In the genomic region with DNA sequence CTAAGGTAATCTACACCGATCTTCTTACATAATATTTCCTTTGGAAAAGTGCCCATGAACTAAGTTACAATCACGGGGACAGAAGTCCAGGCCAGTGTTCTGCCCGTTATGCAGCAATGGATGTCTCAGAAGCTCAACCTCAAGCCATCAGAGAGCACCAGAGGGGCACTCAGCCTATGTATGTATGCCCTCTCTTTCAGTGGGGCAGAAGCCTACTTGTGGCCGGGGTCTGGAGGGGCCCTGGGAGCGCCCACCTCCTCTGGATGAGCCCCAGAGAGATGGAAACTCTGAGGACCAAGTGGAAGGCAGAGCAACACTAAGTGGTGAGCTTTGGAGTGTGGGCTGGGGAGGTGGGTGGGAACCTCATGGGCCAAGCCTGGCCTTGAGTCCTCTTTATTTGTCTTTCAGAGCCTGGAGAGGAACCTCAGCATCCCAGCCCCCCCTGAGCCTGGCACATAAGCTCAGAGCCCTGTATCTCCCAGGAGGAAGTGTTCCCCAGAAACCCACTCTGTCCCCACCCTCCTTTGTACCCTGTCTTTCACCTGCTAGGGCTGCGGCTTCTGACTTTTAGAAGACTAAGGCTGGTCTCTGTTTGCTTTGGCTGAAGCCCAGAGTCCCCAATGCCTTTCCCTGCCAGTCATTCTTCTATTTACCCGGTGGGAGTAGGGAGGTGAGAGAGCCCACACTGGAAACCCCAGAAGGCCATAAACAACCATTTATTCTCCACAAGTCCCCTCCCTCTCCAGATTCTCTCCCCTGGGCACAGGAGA, we compare ENCODE assay signal across 9 mouse cellular contexts. TPM values are rescaled to one million over a fixed set of nuclear protein-coding genes. Genes with fewer than 3 reads are reported as not detected.
A peak's percentile ranks its signal among the peaks of the same experiment; 100 is the strongest.
DNase-seq lines count a peak whose midpoint lies in the region; ATAC-seq lines count a peak whose summit lies in the region.
"Had no signal": no experiment of that assay in that cellular context is flagged by ENCODE, and none has a peak within 500 bp of the region (broad histone marks: within the 10 kb centered on the region; RNA-seq: fewer than 3 reads in every experiment).

No protein-coding gene starts in this region.

- H3K27me3 ChIP-seq in heart, embryonic 12.5 days (replicated peaks): peaks cover 34% of the 10 kb centered on the region
- peaks cover 37% of the 10 kb centered on the region for H3K27me3 ChIP-seq in megakaryocyte, embryonic 14.5 days (replicated peaks)
- H3K27me3 ChIP-seq in limb, embryonic 12.5 days: peaks cover 32% of the 10 kb centered on the region
- peaks cover under 1% of the 10 kb centered on the region; the same call in 1 of the 2 replicates for H3K27me3 ChIP-seq in stomach, embryonic 16.5 days (ENCODE audit: control insufficient read depth, insufficient read depth, low read length)

- intact Hi-C loops in heart, postnatal 36 days (cut with DNase I): no loop called here

- peak overlapping the region; percentile 83; the same call in 1 of the 2 replicates for H3K9ac ChIP-seq in heart, embryonic 12.5 days
- H3K9ac ChIP-seq in limb, embryonic 12.5 days (replicated peaks): no peak overlapping the region
- no peak overlapping the region; the same call in 1 of the 2 replicates for H3K9ac ChIP-seq in stomach, embryonic 16.5 days (ENCODE audit: low read length)

- WGBS in heart, embryonic 12.5 days: 67% methylated on average over 7 of the region's 7 CpGs
- WGBS in limb, embryonic 12.5 days: 81% methylated on average over 7 of the region's 7 CpGs
- 66% methylated on average over 7 of the region's 7 CpGs for WGBS in stomach, embryonic 16.5 days

- H3K27ac ChIP-seq in heart, embryonic 12.5 days (ENCODE audit: poor library complexity, severe bottlenecking): peak overlapping the region; percentile 94; the same call in 1 of the 2 replicates
- H3K27ac ChIP-seq in limb, embryonic 12.5 days: no peak overlapping the region
- H3K27ac ChIP-seq in stomach, embryonic 16.5 days (ENCODE audit: low read length): peak overlapping the region; percentile 94

- DNase-seq in heart, postnatal 36 days: no peak
- DNase-seq in right cerebral cortex, postnatal 4 days: no peak
- no peak for DNase-seq in left cerebral cortex, adult 9 months (ENCODE audit: low spot score in 2 of 2)
- DNase-seq: forebrain, postnatal 0 days had no signal

- 0 out of 2 replicates have a peak overlapping the region, but pooled peaks have one; percentile 86 for H3K4me3 ChIP-seq in heart, embryonic 12.5 days
- H3K4me3 ChIP-seq in megakaryocyte, embryonic 14.5 days (replicated peaks): peak overlapping the region; percentile 100
- H3K4me3 ChIP-seq in limb, embryonic 12.5 days (replicated peaks): no peak overlapping the region
- H3K4me3 ChIP-seq in stomach, embryonic 16.5 days (replicated peaks; ENCODE audit: low read length): no peak overlapping the region

- no peak for ATAC-seq in heart, embryonic 12.5 days (ENCODE audit: insufficient number of reproducible peaks, low FRiP score)
- ATAC-seq in megakaryocyte, adult 5-6 weeks (ENCODE audit: poor library complexity, severe bottlenecking): no peak
- ATAC-seq in limb, embryonic 12.5 days (ENCODE audit: insufficient number of reproducible peaks, insufficient read depth, low FRiP score, low TSS enrichment, low read depth): no peak
- ATAC-seq in stomach, embryonic 16.5 days (ENCODE audit: insufficient read depth, low FRiP score): peak; percentile 63
- ATAC-seq: forebrain, postnatal 0 days had no signal

- H3K9me3 ChIP-seq in heart, embryonic 12.5 days (replicated peaks): no peaks in the 10 kb centered on the region
- no peaks in the 10 kb centered on the region for H3K9me3 ChIP-seq in megakaryocyte, embryonic 14.5 days
- no peaks in the 10 kb centered on the region for H3K9me3 ChIP-seq in limb, embryonic 12.5 days
- H3K9me3 ChIP-seq in stomach, embryonic 16.5 days (replicated peaks; ENCODE audit: control insufficient read depth, low read length): no peaks in the 10 kb centered on the region

- peak overlapping the region; percentile 85 for H3K4me2 ChIP-seq in heart, embryonic 12.5 days
- H3K4me2 ChIP-seq in limb, embryonic 12.5 days: peak overlapping the region; percentile 81; the same call in 1 of the 2 replicates
- peak overlapping the region; percentile 73 for H3K4me2 ChIP-seq in stomach, embryonic 16.5 days (ENCODE audit: low read depth, low read length)

- H3K36me3 ChIP-seq in heart, embryonic 12.5 days: no peaks in the 10 kb centered on the region
- peaks cover 17% of the 10 kb centered on the region for H3K36me3 ChIP-seq in megakaryocyte, embryonic 14.5 days (replicated peaks; ENCODE audit: low read length)
- H3K36me3 ChIP-seq in limb, embryonic 12.5 days: no peaks in the 10 kb centered on the region
- no peaks in the 10 kb centered on the region for H3K36me3 ChIP-seq in stomach, embryonic 16.5 days (ENCODE audit: control insufficient read depth, insufficient read depth, low read length)

- peaks cover 56% of the 10 kb centered on the region for H3K4me1 ChIP-seq in heart, embryonic 12.5 days (replicated peaks)
- H3K4me1 ChIP-seq in megakaryocyte, embryonic 14.5 days: peaks cover 82% of the 10 kb centered on the region
- peaks cover 42% of the 10 kb centered on the region for H3K4me1 ChIP-seq in limb, embryonic 12.5 days (replicated peaks)
- peaks cover 33% of the 10 kb centered on the region for H3K4me1 ChIP-seq in stomach, embryonic 16.5 days (ENCODE audit: control insufficient read depth, insufficient read depth, low read length)

RNA-seq across cellular contexts. Expression of a gene that starts 1.4 kb away (rescaled TPM):
- polyA plus RNA-seq in heart, embryonic 12.5 days (2016; fragmentation: Nextera tagmentation; extraction: Ambion mirVana): 45.2 and 47.6 TPM in 2 replicates
- total RNA-seq in heart, postnatal 36 days (2021): 10 to 100 TPM; 21.5 to 26.8 TPM
- polyA plus RNA-seq in megakaryocyte, embryonic 14.5 days (2012; ENCODE audit: insufficient read depth, low replicate concordance): 23.5 and 70.4 TPM in 2 replicates
- 24.0 and 28.5 TPM in 2 replicates for total RNA-seq in megakaryocyte, adult 5-6 weeks (2015)
- total RNA-seq in megakaryocyte, adult 5-6 weeks (2017): 36.0 and 39.9 TPM in 2 replicates
- polyA plus RNA-seq in limb, embryonic 12.5 days (2016; fragmentation: Nextera tagmentation; extraction: Ambion mirVana): 39.9 and 41.9 TPM in 2 replicates
- polyA plus RNA-seq in stomach, embryonic 16.5 days (2015; fragmentation: Nextera tagmentation; extraction: Ambion mirVana): 43.9 and 51.8 TPM in 2 replicates

RNA-seq across cellular contexts. Expression of a gene that starts 8.6 kb away (rescaled TPM):
- 30.4 and 32.2 TPM in 2 replicates for polyA plus RNA-seq in heart, embryonic 12.5 days (2016; fragmentation: Nextera tagmentation; extraction: Ambion mirVana)
- 1 to 10 TPM; 4.6 to 7.0 TPM for total RNA-seq in heart, postnatal 36 days (2021)
- 0.34 TPM in 1 of 2 replicates, not detected in the other for polyA plus RNA-seq in megakaryocyte, embryonic 14.5 days (2012; ENCODE audit: insufficient read depth, low replicate concordance)
- total RNA-seq in megakaryocyte, adult 5-6 weeks (2015): not detected in 2 replicates
- not detected in 2 replicates for total RNA-seq in megakaryocyte, adult 5-6 weeks (2017)
- polyA plus RNA-seq in limb, embryonic 12.5 days (2016; fragmentation: Nextera tagmentation; extraction: Ambion mirVana): 0.18 and 0.76 TPM in 2 replicates
- polyA plus RNA-seq in stomach, embryonic 16.5 days (2015; fragmentation: Nextera tagmentation; extraction: Ambion mirVana): 18.7 and 20.3 TPM in 2 replicates

RNA-seq across cellular contexts. Expression of a gene that starts 26.8 kb away (rescaled TPM):
- 143 and 152 TPM in 2 replicates for polyA plus RNA-seq in heart, embryonic 12.5 days (2016; fragmentation: Nextera tagmentation; extraction: Ambion mirVana)
- total RNA-seq in heart, postnatal 36 days (2021): 1,000 to 10,000 TPM; 1,783 to 3,188 TPM
- polyA plus RNA-seq in megakaryocyte, embryonic 14.5 days (2012; ENCODE audit: insufficient read depth, low replicate concordance): 0.82 TPM in 1 of 2 replicates, not detected in the other
- not detected in 2 replicates for total RNA-seq in megakaryocyte, adult 5-6 weeks (2015)
- total RNA-seq in megakaryocyte, adult 5-6 weeks (2017): not detected in 2 replicates
- polyA plus RNA-seq in limb, embryonic 12.5 days (2016; fragmentation: Nextera tagmentation; extraction: Ambion mirVana): 4.7 TPM in 2 replicates
- 0.57 and 9.3 TPM in 2 replicates for polyA plus RNA-seq in stomach, embryonic 16.5 days (2015; fragmentation: Nextera tagmentation; extraction: Ambion mirVana)
- total RNA-seq: forebrain, postnatal 0 days had no signal
- polyA plus RNA-seq: forebrain, postnatal 0 days had no signal

RNA-seq across cellular contexts. Expression of a gene that starts 27.4 kb away (rescaled TPM):
- polyA plus RNA-seq in heart, embryonic 12.5 days (2016; fragmentation: Nextera tagmentation; extraction: Ambion mirVana): not detected in 2 replicates
- total RNA-seq in heart, postnatal 36 days (2021): not detected
- polyA plus RNA-seq in megakaryocyte, embryonic 14.5 days (2012; ENCODE audit: insufficient read depth, low replicate concordance): not detected in 2 replicates
- not detected in 2 replicates for total RNA-seq in megakaryocyte, adult 5-6 weeks (2015)
- not detected in 2 replicates for total RNA-seq in megakaryocyte, adult 5-6 weeks (2017)
- polyA plus RNA-seq in limb, embryonic 12.5 days (2016; fragmentation: Nextera tagmentation; extraction: Ambion mirVana): 0.09 TPM in 1 of 2 replicates, not detected in the other
- polyA plus RNA-seq in stomach, embryonic 16.5 days (2015; fragmentation: Nextera tagmentation; extraction: Ambion mirVana): 0.06 TPM in 1 of 2 replicates, not detected in the other

RNA-seq across cellular contexts. Expression of a gene that starts 29.4 kb away (rescaled TPM):
- polyA plus RNA-seq in heart, embryonic 12.5 days (2016; fragmentation: Nextera tagmentation; extraction: Ambion mirVana): 1.7 and 2.0 TPM in 2 replicates
- 1 to 10 TPM in 1 of 2 experiments, under 1 TPM in 1; 0.76 to 1.6 TPM for total RNA-seq in heart, postnatal 36 days (2021)
- not detected in 2 replicates for polyA plus RNA-seq in megakaryocyte, embryonic 14.5 days (2012; ENCODE audit: insufficient read depth, low replicate concordance)
- not detected in 2 replicates for total RNA-seq in megakaryocyte, adult 5-6 weeks (2015)
- total RNA-seq in megakaryocyte, adult 5-6 weeks (2017): not detected in 2 replicates
- polyA plus RNA-seq in limb, embryonic 12.5 days (2016; fragmentation: Nextera tagmentation; extraction: Ambion mirVana): 0.37 and 0.41 TPM in 2 replicates
- 0.15 TPM in 1 of 2 replicates, not detected in the other for polyA plus RNA-seq in stomach, embryonic 16.5 days (2015; fragmentation: Nextera tagmentation; extraction: Ambion mirVana)

Comparison
In these comparisons a context has a peak if more than half of its experiments do, and no peak if none do; other contexts are left out.
1. H3K4me3 ChIP-seq: peak in heart, embryonic 12.5 days (single experiment) and megakaryocyte, embryonic 14.5 days (single experiment); none in limb, embryonic 12.5 days (single experiment) and stomach, embryonic 16.5 days (single experiment).
2. RNA of a gene that starts 26.8 kb away (polyA plus RNA-seq): 143 to 152 TPM in heart, embryonic 12.5 days; 0.57 to 9.3 TPM in stomach, embryonic 16.5 days, 4.7 TPM in limb, embryonic 12.5 days and 0.82 TPM in megakaryocyte, embryonic 14.5 days; every median in the first group is over 10 times any median in the second.
3. Peak in every context shown above with its lines, with median percentiles within 50 percentile points of each other: H3K4me2 ChIP-seq.